Mouse (Mus musculus): ENCODE data around the gene Lpar6. TPM values are rescaled to one million over a fixed set of nuclear protein-coding genes. Genes with fewer than 3 reads are reported as not detected.

The Lpar6 gene
- polyA plus RNA-seq, 1 experiment from 2014 or later, result 14.7 TPM

DNA sequence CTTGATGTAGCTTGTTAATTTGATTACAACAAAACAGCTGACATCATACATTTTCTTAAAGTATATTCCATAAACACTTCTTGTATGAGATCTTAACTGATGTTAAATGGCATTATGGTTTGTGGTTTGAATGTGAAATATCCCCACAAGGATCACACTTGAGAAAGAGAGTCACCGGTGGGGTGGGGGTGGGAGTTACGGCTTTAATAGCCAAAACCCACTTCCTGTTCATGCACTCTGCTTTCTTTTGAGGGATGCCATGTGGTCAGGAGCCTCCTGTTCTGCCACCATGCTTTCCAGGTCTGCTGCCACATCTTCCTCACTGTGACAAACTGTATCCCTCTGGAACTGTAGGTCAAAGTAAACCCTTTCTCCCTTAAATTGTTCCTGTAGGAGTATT, 52.2 kb downstream of the Lpar6 start:
- WGBS, result 84% methylated on average over 2 of the region's 2 CpGs
- H3K27ac ChIP-seq (ENCODE audit: low read length), result no peak overlapping the region
- H3K27me3 ChIP-seq (ENCODE audit: insufficient read depth, low read length), result no peaks in the 10 kb centered on the region
- ATAC-seq (ENCODE audit: low FRiP score, low TSS enrichment), result no peak
- no peaks in the 10 kb centered on the region for H3K9me3 ChIP-seq (ENCODE audit: low read length)
- H3K9ac ChIP-seq (replicated peaks; ENCODE audit: low read length), result no peak overlapping the region
- no peaks in the 10 kb centered on the region for H3K4me1 ChIP-seq (ENCODE audit: insufficient read depth, low read length)
- no peak overlapping the region for H3K4me3 ChIP-seq (ENCODE audit: low read length)
- H3K36me3 ChIP-seq (ENCODE audit: insufficient read depth, low read length), result peaks cover 3% of the 10 kb centered on the region; the same call in 1 of the 2 replicates
- H3K4me2 ChIP-seq (replicated peaks; ENCODE audit: low read depth, low read length), result no peak overlapping the region

GRCm38 (mm10) chr14:73292434-73292833, 54.7 kb downstream of the Lpar6 start:
- Histone ChIP-seq H3K4me1 (ENCODE audit: insufficient read depth, low read length) (no peaks in the 10 kb centered on the region), H3K9me3 (ENCODE audit: low read length) (no peaks in the 10 kb centered on the region), H3K4me3 (ENCODE audit: low read length) (no peak overlapping the region), H3K9ac (replicated peaks; ENCODE audit: low read length) (no peak overlapping the region), H3K36me3 (ENCODE audit: insufficient read depth, low read length) (peaks cover 3% of the 10 kb centered on the region; the same call in 1 of the 2 replicates), H3K4me2 (replicated peaks; ENCODE audit: low read depth, low read length) (no peak overlapping the region), H3K27me3 (ENCODE audit: insufficient read depth, low read length) (no peaks in the 10 kb centered on the region), H3K27ac (ENCODE audit: low read length) (no peak overlapping the region)
- ATAC-seq (ENCODE audit: low FRiP score, low TSS enrichment), result no peak
- 66% methylated on average over 1 of the region's 1 CpGs for WGBS

MicroRNAs within 50 kb of the gene (microRNA counts, 519-probe panel; counts per million panel counts)
- 104 counts per million, percentile 35 among the panel's probes with 10 or more counts for microRNA mmu-miR-687

Small RNA genes lying within 50 kb of the gene (microRNA-seq; reads per million reads assigned to microRNA genes)
- gene Mir687, result not detected

Other genes starting within 250 kb of the Lpar6 start
- 0.50 and 0.75 TPM in 2 replicates for gene Cysltr2, start 188.8 kb upstream of the Lpar6 start, polyA plus RNA-seq (2015; fragmentation: Nextera tagmentation; extraction: Ambion mirVana)
- 123 and 127 TPM in 2 replicates for gene Rcbtb2, start 114.9 kb upstream of the Lpar6 start, polyA plus RNA-seq (2015; fragmentation: Nextera tagmentation; extraction: Ambion mirVana)
- 25.4 and 28.1 TPM in 2 replicates for gene Rb1, start 87.9 kb downstream of the Lpar6 start, polyA plus RNA-seq (2015; fragmentation: Nextera tagmentation; extraction: Ambion mirVana)
- 1,091 and 1,137 TPM in 2 replicates for gene Itm2b, start 147.4 kb downstream of the Lpar6 start, polyA plus RNA-seq (2015; fragmentation: Nextera tagmentation; extraction: Ambion mirVana)